Mouse (Mus musculus) small intestine, adult 2 months (tissue): ENCODE results near the gene Rtkn2.

Experiments used
- CTCF ChIP-seq: fragments of 200-500 bp; IDR thresholded peaks from 2 replicates; pipeline ENCODE4 v1.5.1; 2012; ENCODE audit warnings: low read depth, mild to moderate bottlenecking, control low read depth, inconsistent platforms, low read length, moderate library complexity, mixed read lengths; ENCODE audit not compliant: insufficient replicate concordance, insufficient read length; ENCODE audit errors: extremely low read depth
- POLR2A ChIP-seq: fragments of 200-500 bp; IDR thresholded peaks from 2 replicates; pipeline ENCODE4 v1.6.1; 2012; ENCODE audit warnings: low read depth, mild to moderate bottlenecking, control low read depth, inconsistent platforms, low read length, moderate library complexity

DNA sequence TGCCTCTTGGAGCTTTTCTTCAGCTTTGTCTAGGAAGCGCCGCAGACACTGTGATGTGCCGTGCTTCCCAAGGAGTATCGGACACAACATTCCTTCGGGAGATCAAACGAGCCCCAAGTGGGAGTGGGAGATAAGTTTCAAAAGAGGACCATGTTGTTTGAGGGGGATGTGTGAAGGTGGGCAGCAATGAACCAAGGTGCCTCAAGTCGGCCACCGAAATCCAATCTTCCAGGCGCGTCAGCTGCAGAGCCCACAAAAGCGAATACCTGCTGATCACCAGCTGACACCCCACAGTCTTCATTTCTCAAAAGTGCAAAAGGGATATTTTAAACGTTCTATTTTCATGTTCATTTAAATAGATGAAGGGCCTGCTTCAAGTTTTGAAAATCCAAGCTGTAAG, 39.8 kb upstream of the Rtkn2 start:
- TF ChIP-seq CTCF (no peak), POLR2A (no peak)
